Mouse (Mus musculus): ENCODE measurements around the gene Evc2. TPM values are rescaled to one million over a fixed set of nuclear protein-coding genes. Genes with fewer than 3 reads are reported as not detected.

Evc2 gene
- polyA plus RNA-seq, 2 experiments: 22.0 to 46.2 TPM

DNA sequence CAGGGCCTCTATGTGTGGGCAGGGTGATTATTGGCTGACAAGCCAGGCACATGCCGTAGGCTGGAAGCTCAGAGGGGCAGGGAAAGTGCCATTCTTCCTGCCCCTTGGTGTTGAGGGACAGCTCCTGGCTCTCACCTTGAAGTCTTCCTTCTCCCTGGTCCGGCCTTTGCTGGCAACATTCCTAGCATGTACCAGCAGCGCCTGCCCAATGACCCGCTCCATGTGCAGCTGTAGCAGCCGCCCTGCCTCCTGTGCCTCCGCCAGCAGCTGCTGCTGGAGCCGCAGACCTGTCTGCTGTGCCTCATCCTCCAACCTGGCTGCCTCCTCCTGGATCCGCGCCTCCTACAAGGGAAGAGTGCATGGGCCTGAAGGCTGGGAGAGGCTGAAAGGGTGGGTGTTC lies 28.3 kb upstream of the Evc2 start:
- H3K36me3 ChIP-seq (ENCODE audit: control insufficient read depth, insufficient read depth, low read length): peaks cover 96% of the 10 kb centered on the region
- no peak for ATAC-seq (ENCODE audit: low FRiP score, low read depth)
- H3K4me3 ChIP-seq (replicated peaks; ENCODE audit: low read length): no peak overlapping the region
- 80% methylated on average over 9 of the region's 9 CpGs for WGBS
- TF ChIP-seq POLR2A (IDR thresholded peaks at IDR 0.05; ENCODE audit: borderline replicate concordance, extremely low read depth, insufficient read depth, insufficient read length): no peak
- no peaks in the 10 kb centered on the region for H3K4me1 ChIP-seq (ENCODE audit: control insufficient read depth, insufficient read depth, low read length)
- no peak for DNase-seq (ENCODE audit: low spot score)
- H3K4me2 ChIP-seq (replicated peaks; ENCODE audit: low read depth, low read length, severe bottlenecking): no peak overlapping the region
- H3K9ac ChIP-seq (ENCODE audit: low read depth, low read length, severe bottlenecking): no peak overlapping the region
- no peak overlapping the region for H3K27ac ChIP-seq (replicated peaks; ENCODE audit: low read depth, low read length)
- H3K9me3 ChIP-seq (ENCODE audit: control insufficient read depth, low read length): peaks cover 4% of the 10 kb centered on the region; the same call in 1 of the 2 replicates
- no peaks in the 10 kb centered on the region for H3K27me3 ChIP-seq (ENCODE audit: control insufficient read depth, insufficient read depth, low read length)

DNA sequence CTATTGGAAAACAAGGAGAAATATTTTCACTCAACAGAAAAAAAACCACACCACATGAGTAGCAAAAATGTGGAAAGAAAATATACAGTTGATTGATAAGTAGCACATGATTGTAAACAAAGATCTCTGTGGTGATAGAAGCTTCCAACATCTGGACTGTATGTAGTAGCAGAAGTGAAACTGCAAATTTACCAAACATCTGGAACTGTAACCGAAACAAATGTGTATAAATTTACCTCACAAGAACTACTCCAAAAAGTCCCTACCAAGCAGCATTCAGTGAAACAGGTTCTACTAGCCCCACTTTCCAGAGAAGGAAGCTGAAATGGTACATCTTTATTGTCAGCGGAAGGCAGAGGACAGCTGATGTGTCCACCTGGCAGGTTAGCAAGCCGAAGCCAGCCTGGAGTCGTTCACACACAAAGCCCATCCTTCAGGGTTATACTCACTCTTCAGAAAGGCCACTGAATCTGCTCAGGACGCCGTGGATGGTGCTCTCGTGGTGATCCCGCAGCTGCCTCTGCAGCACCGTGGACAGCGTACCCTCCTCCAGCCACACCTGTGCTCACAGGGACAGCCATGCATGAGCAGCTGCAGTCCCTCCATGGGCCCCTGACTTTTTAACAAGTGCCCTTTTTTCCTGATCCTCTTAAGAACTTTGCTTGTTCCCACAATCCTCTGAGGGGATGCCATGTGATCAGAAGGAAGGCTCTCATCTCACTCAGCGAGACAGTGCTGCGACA lies 25.1 kb upstream of the Evc2 start:
- Histone ChIP-seq H3K9ac (ENCODE audit: low read depth, low read length, severe bottlenecking) (no peak overlapping the region), H3K4me1 (ENCODE audit: control insufficient read depth, insufficient read depth, low read length) (no peaks in the 10 kb centered on the region), H3K4me2 (replicated peaks; ENCODE audit: low read depth, low read length, severe bottlenecking) (no peak overlapping the region), H3K27me3 (ENCODE audit: control insufficient read depth, insufficient read depth, low read length) (no peaks in the 10 kb centered on the region), H3K9me3 (ENCODE audit: control insufficient read depth, low read length) (peaks cover 8% of the 10 kb centered on the region; the same call in 1 of the 2 replicates), H3K27ac (replicated peaks; ENCODE audit: low read depth, low read length) (no peak overlapping the region), H3K4me3 (replicated peaks; ENCODE audit: low read length) (no peak overlapping the region), H3K36me3 (ENCODE audit: control insufficient read depth, insufficient read depth, low read length) (peaks cover 96% of the 10 kb centered on the region)
- ATAC-seq (ENCODE audit: low FRiP score, low read depth) (no peak), DNase-seq (ENCODE audit: low spot score) (no peak)
- WGBS: 83% methylated on average over 12 of the region's 12 CpGs
- TF ChIP-seq POLR2A (IDR thresholded peaks at IDR 0.05; ENCODE audit: borderline replicate concordance, extremely low read depth, insufficient read depth, insufficient read length): no peak

DNA sequence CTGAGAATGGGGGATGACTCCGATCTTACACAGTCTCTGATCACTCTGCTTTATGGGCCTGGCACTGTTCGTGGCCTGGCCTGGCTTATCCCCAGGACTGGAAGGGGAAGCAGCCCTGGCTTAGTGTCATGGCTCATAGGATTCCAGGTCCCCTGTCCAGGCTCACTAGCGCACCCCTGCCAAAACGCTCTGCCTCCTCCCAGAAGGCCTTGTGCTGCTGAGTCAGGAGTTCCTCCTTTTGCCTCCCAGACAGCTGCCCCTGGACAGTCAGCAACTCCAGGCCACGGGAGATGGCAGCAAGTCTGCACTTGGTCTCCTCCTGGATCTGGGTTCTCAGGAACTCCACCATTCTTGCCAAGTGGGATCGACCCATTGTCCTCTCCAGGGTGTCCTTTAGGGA lies 19.6 kb upstream of the Evc2 start:
- no peaks in the 10 kb centered on the region for H3K4me1 ChIP-seq (ENCODE audit: control insufficient read depth, insufficient read depth, low read length)
- no peak for TF ChIP-seq POLR2A (IDR thresholded peaks at IDR 0.05; ENCODE audit: borderline replicate concordance, extremely low read depth, insufficient read depth, insufficient read length)
- H3K9ac ChIP-seq (ENCODE audit: low read depth, low read length, severe bottlenecking): no peak overlapping the region
- peaks cover 8% of the 10 kb centered on the region; the same call in 1 of the 2 replicates for H3K9me3 ChIP-seq (ENCODE audit: control insufficient read depth, low read length)
- H3K27ac ChIP-seq (replicated peaks; ENCODE audit: low read depth, low read length): no peak overlapping the region
- H3K4me2 ChIP-seq (replicated peaks; ENCODE audit: low read depth, low read length, severe bottlenecking): no peak overlapping the region
- ATAC-seq (ENCODE audit: low FRiP score, low read depth): no peak
- peaks cover 97% of the 10 kb centered on the region for H3K36me3 ChIP-seq (ENCODE audit: control insufficient read depth, insufficient read depth, low read length)
- H3K4me3 ChIP-seq (replicated peaks; ENCODE audit: low read length): no peak overlapping the region
- WGBS: 78% methylated on average over 6 of the region's 6 CpGs
- H3K27me3 ChIP-seq (ENCODE audit: control insufficient read depth, insufficient read depth, low read length): no peaks in the 10 kb centered on the region
- no peak for DNase-seq (ENCODE audit: low spot score)

DNA sequence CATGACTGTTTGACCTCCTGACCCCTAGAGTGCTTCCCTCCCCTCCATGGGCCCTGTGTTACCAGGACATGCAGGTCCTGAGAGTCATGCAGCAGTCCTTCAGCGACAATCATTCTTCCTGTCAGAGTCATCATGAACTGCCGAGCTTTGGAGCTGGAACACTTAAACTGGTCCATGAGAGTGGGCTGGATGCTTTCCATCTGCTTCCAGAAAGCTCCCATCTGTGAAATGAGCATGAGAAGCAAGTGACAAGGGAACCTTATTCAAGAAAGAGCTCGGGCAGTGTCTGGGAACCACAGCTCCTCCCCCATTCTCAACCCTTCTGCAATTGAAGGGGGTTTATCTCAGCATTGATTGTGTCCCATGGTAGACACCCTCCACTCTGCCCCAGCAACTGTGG lies 18.1 kb upstream of the Evc2 start:
- TF ChIP-seq POLR2A (IDR thresholded peaks at IDR 0.05; ENCODE audit: borderline replicate concordance, extremely low read depth, insufficient read depth, insufficient read length): no peak
- no peaks in the 10 kb centered on the region for H3K27me3 ChIP-seq (ENCODE audit: control insufficient read depth, insufficient read depth, low read length)
- ATAC-seq (ENCODE audit: low FRiP score, low read depth): no peak
- no peak overlapping the region for H3K4me3 ChIP-seq (replicated peaks; ENCODE audit: low read length)
- no peak for DNase-seq (ENCODE audit: low spot score)
- peaks cover 97% of the 10 kb centered on the region for H3K36me3 ChIP-seq (ENCODE audit: control insufficient read depth, insufficient read depth, low read length)
- 76% methylated on average over 3 of the region's 3 CpGs for WGBS
- H3K4me1 ChIP-seq (ENCODE audit: control insufficient read depth, insufficient read depth, low read length): no peaks in the 10 kb centered on the region
- no peak overlapping the region for H3K4me2 ChIP-seq (replicated peaks; ENCODE audit: low read depth, low read length, severe bottlenecking)
- H3K27ac ChIP-seq (replicated peaks; ENCODE audit: low read depth, low read length): no peak overlapping the region
- H3K9me3 ChIP-seq (ENCODE audit: control insufficient read depth, low read length): peaks cover 2% of the 10 kb centered on the region; the same call in 1 of the 2 replicates
- no peak overlapping the region for H3K9ac ChIP-seq (ENCODE audit: low read depth, low read length, severe bottlenecking)

DNA sequence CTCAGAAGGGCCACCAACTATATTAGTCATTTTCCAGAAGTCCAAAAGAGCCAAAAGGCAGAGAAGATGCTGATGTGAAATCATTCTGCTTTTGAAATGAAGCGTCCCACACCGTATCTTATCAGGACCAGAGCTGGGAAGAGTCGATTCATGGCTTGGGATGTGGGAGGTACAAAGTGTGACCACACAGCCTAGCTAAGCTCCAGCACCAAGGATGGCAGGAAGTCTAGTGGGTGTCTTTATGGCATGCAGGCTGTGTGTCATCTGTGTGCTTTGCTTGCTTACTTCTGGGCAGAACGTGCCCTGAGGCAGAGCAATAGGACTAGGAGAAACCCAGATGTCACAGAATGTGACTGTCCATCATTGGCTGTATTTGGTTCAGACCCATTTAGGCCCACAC lies 17.5 kb upstream of the Evc2 start:
- Histone ChIP-seq H3K4me1 (ENCODE audit: control insufficient read depth, insufficient read depth, low read length) (no peaks in the 10 kb centered on the region), H3K27me3 (ENCODE audit: control insufficient read depth, insufficient read depth, low read length) (no peaks in the 10 kb centered on the region), H3K4me2 (replicated peaks; ENCODE audit: low read depth, low read length, severe bottlenecking) (no peak overlapping the region), H3K9ac (ENCODE audit: low read depth, low read length, severe bottlenecking) (no peak overlapping the region), H3K9me3 (ENCODE audit: control insufficient read depth, low read length) (no peaks in the 10 kb centered on the region), H3K36me3 (ENCODE audit: control insufficient read depth, insufficient read depth, low read length) (peaks cover 97% of the 10 kb centered on the region), H3K27ac (replicated peaks; ENCODE audit: low read depth, low read length) (no peak overlapping the region), H3K4me3 (replicated peaks; ENCODE audit: low read length) (no peak overlapping the region)
- TF ChIP-seq POLR2A (IDR thresholded peaks at IDR 0.05; ENCODE audit: borderline replicate concordance, extremely low read depth, insufficient read depth, insufficient read length): no peak
- ATAC-seq (ENCODE audit: low FRiP score, low read depth) (no peak), DNase-seq (ENCODE audit: low spot score) (no peak)
- 93% methylated on average over 4 of the region's 4 CpGs for WGBS

All from limb, embryonic 14.5 days (tissue).